21 mouse cellular contexts compared by ENCODE assay signal in genomic region chr11:93719141-93719540, GRCm38 (mm10).
DNase-seq lines count a peak whose midpoint lies in the region; ATAC-seq lines count a peak whose summit lies in the region.
"Had no signal": no experiment of that assay in that cellular context is flagged by ENCODE, and none has a peak within 500 bp of the region (broad histone marks: within the 10 kb centered on the region; RNA-seq: fewer than 3 reads in every experiment).

No protein-coding gene starts in this region.

- no peaks in the 10 kb centered on the region for H3K4me1 ChIP-seq in heart, embryonic 12.5 days (replicated peaks)
- H3K4me1 ChIP-seq: forebrain, embryonic 13.5 days; forebrain, embryonic 15.5 days had no signal

- no peaks in the 10 kb centered on the region for H3K27me3 ChIP-seq in heart, embryonic 12.5 days (replicated peaks)
- H3K27me3 ChIP-seq: embryonic facial prominence, embryonic 12.5 days; forebrain, embryonic 13.5 days; forebrain, embryonic 15.5 days had no signal

- DNase-seq in heart, adult 11 months = peak; percentile 52
- DNase-seq in ES-CJ7 (ENCODE audit: low read depth, low spot score) = peak; percentile 25
- DNase-seq in ZHBTc4 (ENCODE audit: low read depth, low spot score) = peak; percentile 23
- DNase-seq in lung, postnatal 14 days = no peak
- DNase-seq: adrenal gland, adult 2 months; adrenal gland, postnatal 10 days; adrenal gland, postnatal 25 days; B cell, adult 2 months; cerebellum, adult 11 months; cerebellum, adult 18-20 months; cerebellum, adult 8-10 months; cerebellum, adult 9-11 months; cerebellum, postnatal 14 days; cerebellum, postnatal 36 days; embryo, embryonic 11 days; forebrain, postnatal 0 days had no signal

- H3K27ac ChIP-seq in heart, embryonic 12.5 days (ENCODE audit: poor library complexity, severe bottlenecking) = no peak overlapping the region
- H3K27ac ChIP-seq: embryonic facial prominence, embryonic 12.5 days; forebrain, embryonic 13.5 days; forebrain, embryonic 15.5 days had no signal

- no peak for ATAC-seq in heart, embryonic 12.5 days (ENCODE audit: insufficient number of reproducible peaks, low FRiP score)
- ATAC-seq: CD4-positive, CD25-positive, alpha-beta regulatory T cell, adult 4 months; forebrain, embryonic 13.5 days; forebrain, embryonic 15.5 days; forebrain, postnatal 0 days had no signal

- no peak overlapping the region for H3K4me2 ChIP-seq in heart, embryonic 12.5 days
- H3K4me2 ChIP-seq: embryonic facial prominence, embryonic 12.5 days; forebrain, embryonic 13.5 days; forebrain, embryonic 15.5 days had no signal

- WGBS in heart, embryonic 12.5 days = 88% methylated on average over 2 of the region's 2 CpGs

- H3K36me3 ChIP-seq in heart, embryonic 12.5 days = no peaks in the 10 kb centered on the region
- H3K36me3 ChIP-seq: embryonic facial prominence, embryonic 12.5 days; forebrain, embryonic 15.5 days had no signal

- H3K9ac ChIP-seq in heart, embryonic 12.5 days = no peak overlapping the region
- H3K9ac ChIP-seq: embryonic facial prominence, embryonic 12.5 days; forebrain, embryonic 13.5 days; forebrain, embryonic 15.5 days; forebrain, postnatal 0 days had no signal

- no peak overlapping the region for H3K4me3 ChIP-seq in heart, embryonic 12.5 days
- H3K4me3 ChIP-seq: embryonic facial prominence, embryonic 12.5 days; forebrain, embryonic 13.5 days; forebrain, embryonic 15.5 days had no signal

- H3K9me3 ChIP-seq in heart, embryonic 12.5 days (replicated peaks) = no peaks in the 10 kb centered on the region
- H3K9me3 ChIP-seq: embryonic facial prominence, embryonic 12.5 days; forebrain, embryonic 13.5 days; forebrain, embryonic 15.5 days had no signal
